Mouse (Mus musculus) bone marrow, adult 2 months (tissue): ENCODE results near the gene Lhcgr.

Experiments
- CTCF ChIP-seq: fragments of 200-500 bp; IDR thresholded peaks from 2 replicates; pipeline ENCODE4 v1.5.1; 2011; ENCODE audit warnings: low read length, control low read depth; ENCODE audit not compliant: control insufficient read depth, insufficient read depth
- POLR2A ChIP-seq: fragments of 200-500 bp; IDR thresholded peaks from 2 replicates; pipeline ENCODE4 v1.6.1; 2011; ENCODE audit warnings: low read depth, mild to moderate bottlenecking, control low read depth, low read length, borderline replicate concordance; ENCODE audit not compliant: control insufficient read depth

- TF ChIP-seq CTCF (no peak), POLR2A (no peak)
Measured at GRCm38 (mm10) chr17:88790680-88791079, 1.1 kb downstream of the Lhcgr start.
